Mouse (Mus musculus) forebrain, postnatal 0 days (tissue): ENCODE results near the gene Scimp. TPM values are rescaled to one million over a fixed set of nuclear protein-coding genes. Genes with fewer than 3 reads are reported as not detected.

Experiments
- ATAC-seq: fragments of 200-750 bp; cut with Nextera tagmentation; 2 replicates; pipeline ENCODE4 v1.8.0; 2017; ENCODE audit warnings: mild to moderate bottlenecking, moderate library complexity
- DNase-seq: peaks from one replicate; pipeline ENCODE4 v3.0.0-alpha.2; 2015
- H3K27ac ChIP-seq: fragments of 300-500 bp; sonication (generic); 2 replicates; pipeline ENCODE4 v1.5.1; 2014; ENCODE audit warnings: low read depth, mild to moderate bottlenecking, antibody characterized with exemption, low read length, moderate library complexity, mixed read lengths
- H3K27me3 ChIP-seq: fragments of 300-500 bp; sonication (generic); 2 replicates; pipeline ENCODE4 v1.6.1; 2014; ENCODE audit warnings: mild to moderate bottlenecking, low read length, mixed read lengths; ENCODE audit not compliant: insufficient read depth
- H3K36me3 ChIP-seq: fragments of 300-500 bp; sonication (generic); 2 replicates; pipeline ENCODE4 v1.6.1; 2014; ENCODE audit warnings: mild to moderate bottlenecking, moderate library complexity; ENCODE audit not compliant: insufficient read depth
- H3K4me1 ChIP-seq: fragments of 300-500 bp; sonication (generic); 2 replicates; pipeline ENCODE4 v1.6.1; 2014; ENCODE audit warnings: antibody characterized with exemption; ENCODE audit not compliant: insufficient read depth
- H3K4me2 ChIP-seq: fragments of 300-500 bp; sonication (generic); 2 replicates; pipeline ENCODE4 v1.6.1; 2014; ENCODE audit warnings: low read depth, mild to moderate bottlenecking, moderate library complexity
- H3K4me3 ChIP-seq: fragments of 300-500 bp; sonication (generic); 2 replicates; pipeline ENCODE4 v1.5.1; 2014; ENCODE audit warnings: low read depth, low read length, mixed read lengths
- H3K9ac ChIP-seq: fragments of 300-500 bp; sonication (generic); 2 replicates; pipeline ENCODE4 v1.6.1; 2014; ENCODE audit warnings: mild to moderate bottlenecking
- H3K9me3 ChIP-seq: fragments of 300-500 bp; sonication (generic); 2 replicates; pipeline ENCODE4 v1.6.1; 2016; ENCODE audit warnings: low read length
- CTCF ChIP-seq: sonication (generic); IDR thresholded peaks from 2 replicates; pipeline ENCODE4 v1.5.1; 2016; ENCODE audit warnings: antibody characterized with exemption, control low read depth, low read depth
- WGBS: fragments of 180-500 bp; shearing (Covaris S2); extraction: QIAGEN DNeasy Blood & Tissue Kit; methylation state at CpG from one replicate; pipeline ENCODE4 v1.1.7; 2014; 5-methylcytosine and 5-hydroxymethylcytosine counted together
- polyA plus RNA-seq: library from polyadenylated mRNA; unstranded; fragments of >200 nt; fragmentation: Nextera tagmentation; extraction: Ambion mirVana; gene quantifications from 2 replicates; pipeline ENCODE4 v1.2.1, GENCODE M21; 2015
- total RNA-seq: library from RNA; depleted of rRNA; stranded (reverse); fragments of >200 nt; gene quantifications from 2 replicates; pipeline ENCODE4 v1.2.3, GENCODE M21; 2014

Gene Scimp
- total and polyA plus RNA-seq, 2 experiments from 2014 or later = not detected

- no peak overlapping the region for H3K27ac ChIP-seq
- no peaks in the 10 kb centered on the region for H3K9me3 ChIP-seq
- H3K27me3 ChIP-seq = no peaks in the 10 kb centered on the region
- no peak overlapping the region for H3K4me2 ChIP-seq
- no peak for DNase-seq
- no peak overlapping the region for H3K4me3 ChIP-seq
- 49% methylated on average over 7 of the region's 7 CpGs for WGBS
- ATAC-seq = no peak
- H3K36me3 ChIP-seq = no peaks in the 10 kb centered on the region
- no peak overlapping the region for H3K9ac ChIP-seq
- H3K4me1 ChIP-seq = no peaks in the 10 kb centered on the region
- no peak for TF ChIP-seq CTCF
Measured at GRCm38 (mm10) chr11:70754958-70755357, 57.4 kb downstream of the Scimp start.

GRCm38 (mm10) chr11:70754476-70754875, 57.9 kb downstream of the Scimp start:
- WGBS = 33% methylated on average over 4 of the region's 4 CpGs
- Histone ChIP-seq H3K36me3 (no peaks in the 10 kb centered on the region), H3K9me3 (no peaks in the 10 kb centered on the region), H3K27ac (no peak overlapping the region), H3K4me3 (no peak overlapping the region), H3K4me1 (no peaks in the 10 kb centered on the region), H3K27me3 (no peaks in the 10 kb centered on the region), H3K9ac (no peak overlapping the region), H3K4me2 (no peak overlapping the region)
- ATAC-seq = no peak
- no peak for DNase-seq
- TF ChIP-seq CTCF = no peak

GRCm38 (mm10) chr11:70753146-70753545, 59.2 kb downstream of the Scimp start:
- 90% methylated on average over 10 of the region's 10 CpGs for WGBS
- no peak for TF ChIP-seq CTCF
- H3K36me3 ChIP-seq = no peaks in the 10 kb centered on the region
- H3K4me3 ChIP-seq = no peak overlapping the region
- H3K4me2 ChIP-seq = no peak overlapping the region
- ATAC-seq (no peak), DNase-seq (no peak)
- H3K4me1 ChIP-seq = no peaks in the 10 kb centered on the region
- H3K27me3 ChIP-seq = no peaks in the 10 kb centered on the region
- H3K9me3 ChIP-seq = no peaks in the 10 kb centered on the region
- no peak overlapping the region for H3K27ac ChIP-seq
- no peak overlapping the region for H3K9ac ChIP-seq

- H3K4me2 ChIP-seq = no peak overlapping the region
- no peaks in the 10 kb centered on the region for H3K27me3 ChIP-seq
- no peak for DNase-seq
- no peak overlapping the region for H3K27ac ChIP-seq
- no peak overlapping the region for H3K9ac ChIP-seq
- no peak for TF ChIP-seq CTCF
- ATAC-seq = no peak
- no peak overlapping the region for H3K4me3 ChIP-seq
- 89% methylated on average over 4 of the region's 4 CpGs for WGBS
- H3K4me1 ChIP-seq = no peaks in the 10 kb centered on the region
- no peaks in the 10 kb centered on the region for H3K36me3 ChIP-seq
- no peaks in the 10 kb centered on the region for H3K9me3 ChIP-seq
Measured at GRCm38 (mm10) chr11:70752337-70753017, 59.9 kb downstream of the Scimp start.

GRCm38 (mm10) chr11:70747876-70748545, 64.4 kb downstream of the Scimp start:
- no peak for DNase-seq
- no peak overlapping the region for H3K4me2 ChIP-seq
- no peaks in the 10 kb centered on the region for H3K4me1 ChIP-seq
- WGBS = 90% methylated on average over 4 of the region's 4 CpGs
- no peak overlapping the region for H3K9ac ChIP-seq
- no peak for ATAC-seq
- no peaks in the 10 kb centered on the region for H3K9me3 ChIP-seq
- no peak overlapping the region for H3K4me3 ChIP-seq
- no peaks in the 10 kb centered on the region for H3K27me3 ChIP-seq
- H3K36me3 ChIP-seq = no peaks in the 10 kb centered on the region
- H3K27ac ChIP-seq = no peak overlapping the region
- no peak for TF ChIP-seq CTCF

GRCm38 (mm10) chr11:70745636-70746035, 66.8 kb downstream of the Scimp start:
- Histone ChIP-seq H3K4me2 (no peak overlapping the region), H3K36me3 (no peaks in the 10 kb centered on the region), H3K9ac (no peak overlapping the region), H3K27me3 (no peaks in the 10 kb centered on the region), H3K9me3 (no peaks in the 10 kb centered on the region), H3K27ac (no peak overlapping the region), H3K4me1 (no peaks in the 10 kb centered on the region), H3K4me3 (no peak overlapping the region)
- 88% methylated on average over 7 of the region's 7 CpGs for WGBS
- no peak for DNase-seq
- no peak for TF ChIP-seq CTCF
- ATAC-seq = no peak
